Mouse (Mus musculus): ENCODE results near the gene Mical3.

Mical3 gene

DNA sequence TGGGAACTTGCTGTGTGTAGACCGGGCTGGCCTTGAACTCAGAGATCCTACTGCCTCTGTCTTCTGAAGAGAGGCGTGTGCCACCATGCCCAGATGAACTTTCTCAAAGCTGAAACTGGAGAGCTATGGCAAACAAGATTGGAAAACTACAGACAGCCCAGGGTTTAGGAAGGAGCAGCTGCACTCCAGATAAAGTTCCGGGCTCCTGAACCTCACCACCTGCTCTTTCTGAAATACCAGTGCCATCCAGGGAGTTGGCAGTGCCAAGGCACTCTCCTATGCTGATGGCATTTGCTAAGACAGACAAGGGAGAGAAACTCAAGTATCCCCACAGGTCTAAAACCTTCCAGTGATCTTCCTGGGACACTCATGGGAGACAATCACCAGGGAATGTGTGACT is 166.6 kb downstream of the Mical3 start:
- no peak for DNase-seq (ENCODE audit: low spot score in 2 of 2)

DNA sequence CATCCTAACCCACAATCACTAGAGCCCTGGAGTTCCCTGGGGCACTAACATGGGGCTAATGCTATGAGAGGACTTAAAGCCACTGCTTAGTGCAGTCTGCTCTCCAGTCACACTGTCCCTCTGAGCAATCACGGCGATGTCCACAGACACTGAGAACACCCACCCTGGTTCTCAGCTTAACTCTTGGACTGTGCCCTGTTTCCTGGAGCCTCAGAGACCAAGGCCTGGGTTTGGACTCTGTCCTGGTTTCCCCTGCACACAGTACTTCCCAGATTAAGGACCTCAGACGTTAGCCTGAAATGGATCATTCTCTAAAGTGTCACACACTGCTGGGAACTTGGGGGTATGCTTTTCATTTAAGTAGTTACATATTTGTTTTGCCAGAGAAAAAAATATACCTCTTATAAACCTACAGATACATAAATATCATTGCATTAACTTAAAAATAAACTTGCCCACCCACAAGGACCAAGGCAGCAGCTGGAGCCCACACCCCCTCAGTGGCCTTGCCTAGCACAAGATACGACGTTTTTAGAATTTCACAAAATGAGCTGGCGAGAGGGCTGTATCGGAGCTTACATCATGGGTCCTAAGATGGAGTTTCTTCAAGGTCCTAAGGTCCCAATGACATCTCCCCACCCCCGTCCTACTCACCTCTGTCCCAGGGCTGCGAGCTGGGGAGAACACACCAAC is 170.3 kb downstream of the Mical3 start:
- no peak for DNase-seq (ENCODE audit: low spot score in 2 of 2)

DNA sequence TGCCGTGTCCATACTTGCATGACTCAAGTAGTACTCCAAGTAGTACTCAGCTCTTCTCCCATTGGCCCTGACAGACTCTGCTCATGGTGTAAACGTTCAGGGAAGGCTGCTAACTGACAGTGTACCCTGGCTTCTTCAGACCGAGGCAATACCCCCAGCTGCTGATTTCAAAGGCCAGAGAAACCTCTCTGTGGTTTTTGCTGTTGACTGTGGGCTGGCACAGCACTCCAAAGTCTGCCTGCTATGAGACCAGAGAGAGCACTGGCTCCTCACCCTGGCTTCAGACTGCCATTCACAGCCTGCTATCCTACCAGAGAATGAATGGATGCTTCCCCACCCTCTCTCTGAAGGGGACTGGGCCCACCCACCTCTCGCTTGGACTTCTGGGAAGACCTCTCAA is 173.5 kb downstream of the Mical3 start:
- no peak for DNase-seq (ENCODE audit: low spot score in 2 of 2)

DNA sequence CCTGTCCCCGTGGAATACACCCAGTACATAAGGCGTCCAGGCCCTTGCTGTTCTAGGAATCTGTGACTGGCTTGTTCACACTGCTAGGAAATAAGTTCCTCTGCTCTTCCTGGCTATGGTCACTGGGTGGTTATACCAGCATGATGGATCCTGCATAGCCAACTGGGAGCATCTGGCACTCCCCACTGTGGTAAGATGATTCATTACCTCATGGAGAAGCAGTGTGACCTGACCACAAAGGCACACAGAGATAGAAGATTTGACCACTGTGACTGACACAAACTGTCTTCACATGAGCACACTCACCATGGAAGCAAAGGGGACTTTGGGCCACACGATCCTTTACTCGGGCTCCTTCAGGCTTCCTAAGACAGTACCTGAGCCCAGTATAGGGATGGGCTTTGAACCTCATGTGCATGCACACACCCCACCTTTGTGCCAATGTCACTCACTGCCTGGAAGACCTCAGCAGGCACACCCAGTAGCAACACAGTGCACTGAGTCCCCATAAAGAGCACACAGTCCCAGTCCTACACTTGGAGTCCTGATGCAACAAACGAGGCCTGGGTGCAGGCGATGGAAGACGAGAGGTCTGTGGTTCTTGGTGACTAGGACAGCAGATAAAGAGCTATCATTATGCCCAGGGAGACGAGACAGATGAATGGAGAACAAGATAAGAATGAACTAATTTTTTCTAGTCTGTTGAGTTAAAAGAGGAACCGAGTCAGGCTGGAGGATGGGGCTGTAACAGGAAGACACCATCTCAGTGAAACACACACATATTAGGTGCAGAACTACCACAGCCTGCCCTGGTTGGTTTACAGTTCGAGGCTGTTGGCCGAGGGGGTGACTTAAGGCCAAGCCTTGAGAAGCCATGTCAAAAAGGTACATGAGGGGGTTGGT is 174.3 kb downstream of the Mical3 start:
- peak; percentile 41 to 53 for DNase-seq (ENCODE audit: low spot score in 2 of 2)

DNA sequence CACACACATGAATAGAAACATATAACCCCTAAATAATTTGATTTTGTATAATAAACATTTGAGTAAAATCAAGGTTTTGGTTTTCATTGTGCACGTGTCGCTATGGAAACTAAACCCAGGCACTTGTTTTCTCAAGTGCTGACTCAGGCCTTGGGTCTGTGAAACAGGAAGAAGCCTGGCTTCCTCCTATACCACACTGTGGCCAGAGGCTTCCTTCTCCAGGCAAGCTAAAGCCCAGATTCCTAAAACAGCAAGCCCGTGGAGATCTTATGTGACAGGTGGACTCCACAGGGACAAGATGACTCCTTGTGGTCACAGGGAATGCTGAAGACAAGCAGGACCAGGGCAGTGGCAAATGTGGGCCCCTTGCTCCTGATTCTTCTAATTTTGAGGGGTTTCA is 175.6 kb downstream of the Mical3 start:
- DNase-seq (ENCODE audit: low spot score in 2 of 2) = no peak

DNA sequence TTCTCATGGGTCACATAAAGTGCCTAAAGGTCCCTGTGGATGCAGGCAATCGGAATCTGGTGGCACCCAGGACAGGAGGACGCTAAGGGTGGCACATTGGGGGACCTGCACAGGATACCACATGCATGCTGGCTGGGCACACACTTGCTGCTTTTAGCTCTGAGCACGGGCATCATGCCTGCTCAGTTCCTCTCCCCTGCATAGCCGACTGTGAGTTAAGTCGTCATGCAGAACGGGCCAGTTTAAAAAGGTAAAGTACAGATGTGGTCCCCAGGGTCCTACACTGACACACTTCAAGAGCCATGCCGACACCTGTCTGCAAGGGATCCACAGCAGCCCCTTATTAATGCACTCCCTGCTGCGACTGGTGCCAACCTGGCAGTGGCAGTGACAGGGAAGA is 176.6 kb downstream of the Mical3 start:
- DNase-seq (ENCODE audit: low spot score in 2 of 2) = no peak

DNA sequence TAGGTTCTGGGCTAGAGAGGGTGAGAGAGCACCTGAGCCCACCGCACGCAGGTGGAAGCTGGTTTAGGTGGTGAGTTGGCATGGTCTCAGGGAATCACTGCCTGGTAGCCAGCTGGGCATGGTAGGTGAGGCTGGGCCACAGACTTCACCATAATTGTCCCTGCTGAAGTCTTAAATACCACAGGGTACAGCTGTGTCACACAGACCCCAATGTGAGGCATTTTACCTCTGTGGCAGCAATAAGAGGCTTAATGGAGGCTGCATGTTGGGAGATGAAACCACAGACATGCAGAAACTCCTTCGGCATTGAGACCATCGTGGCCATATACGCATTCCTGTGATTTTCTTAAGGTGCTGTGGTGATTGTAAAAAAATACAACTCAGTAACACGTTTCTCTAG is 178.3 kb downstream of the Mical3 start:
- DNase-seq (ENCODE audit: low spot score in 2 of 2) = no peak

DNA sequence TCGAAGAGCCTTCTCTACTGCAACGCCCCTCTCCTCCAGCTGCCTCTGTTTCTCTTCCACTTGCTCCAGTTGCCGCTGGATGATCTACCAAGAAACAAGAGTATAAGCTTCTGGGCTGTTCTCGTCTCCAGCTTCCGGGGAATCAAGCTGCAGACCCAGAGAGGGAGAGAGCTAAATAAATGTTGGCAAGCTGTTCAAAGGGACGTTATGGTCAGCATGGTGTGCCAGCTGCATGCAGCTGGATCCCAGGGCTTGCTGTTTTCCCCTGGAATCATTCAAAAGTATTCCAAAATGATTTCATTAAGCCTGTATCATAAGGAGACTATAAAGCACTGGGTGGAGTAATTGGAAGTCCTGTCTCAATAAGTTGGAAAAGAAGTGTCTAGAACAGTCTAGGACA is 179.5 kb downstream of the Mical3 start:
- no peak for DNase-seq (ENCODE audit: low spot score in 2 of 2)

DNA sequence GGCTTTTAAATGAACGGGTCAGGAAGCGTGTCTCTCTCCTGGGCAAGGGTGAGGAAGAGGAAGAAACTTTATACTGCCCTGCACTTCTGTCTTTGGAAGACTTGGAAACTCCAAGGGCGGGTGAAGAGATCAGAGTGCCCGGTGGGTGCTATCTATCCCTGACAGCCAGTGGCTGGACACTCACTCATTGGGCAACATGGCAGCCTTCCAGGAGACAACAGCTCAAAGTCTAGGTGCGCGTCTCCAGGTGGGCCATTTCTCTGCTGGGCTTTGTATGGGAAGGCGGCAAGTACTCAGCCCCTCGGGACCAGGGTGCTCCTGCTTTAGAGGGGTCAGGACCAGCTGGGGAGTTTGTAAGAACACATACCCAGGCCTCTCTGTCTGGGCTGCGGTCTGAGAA is 185.3 kb downstream of the Mical3 start:
- no peak for DNase-seq (ENCODE audit: low spot score in 2 of 2)

DNA sequence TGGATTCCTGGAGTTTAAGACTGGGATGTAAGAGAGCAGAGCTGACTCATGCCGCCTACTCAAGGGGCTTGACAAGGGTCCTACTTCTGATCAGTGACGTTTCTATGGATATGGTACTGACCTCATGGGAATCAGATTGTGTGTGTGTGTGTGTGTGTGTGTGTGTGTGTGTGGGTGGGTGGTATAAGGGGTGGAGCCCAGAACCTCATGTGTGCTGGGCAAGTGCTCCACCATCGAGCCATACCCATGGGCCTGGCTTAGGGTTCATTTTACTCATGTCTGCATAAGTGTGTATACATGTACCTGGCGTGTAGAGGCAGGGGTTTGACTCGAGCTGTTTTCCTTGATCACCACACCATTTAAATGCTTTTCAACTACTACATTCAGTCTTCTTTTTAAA is 186.8 kb downstream of the Mical3 start:
- no peak for DNase-seq (ENCODE audit: low spot score in 2 of 2)

DNA sequence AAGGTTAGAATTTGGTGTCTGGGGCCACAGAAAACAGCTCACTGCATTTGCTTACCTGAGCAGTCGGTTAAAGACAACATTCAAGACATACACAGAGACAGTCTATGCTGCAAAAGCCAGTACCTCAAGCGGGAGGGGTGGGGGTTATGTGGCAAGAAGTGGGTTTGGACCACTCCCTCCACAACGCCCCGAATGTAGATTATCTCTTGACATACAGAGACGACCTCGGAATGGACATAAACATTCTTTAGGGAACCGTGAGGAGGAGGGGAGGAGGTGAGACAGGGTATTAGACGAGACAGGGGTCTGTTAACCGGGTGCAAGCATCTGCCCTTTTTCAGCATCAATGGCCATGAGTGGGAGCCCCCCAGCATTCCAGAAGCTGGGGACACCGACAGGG is 187.2 kb downstream of the Mical3 start:
- DNase-seq (ENCODE audit: low spot score in 2 of 2) = no peak

DNA sequence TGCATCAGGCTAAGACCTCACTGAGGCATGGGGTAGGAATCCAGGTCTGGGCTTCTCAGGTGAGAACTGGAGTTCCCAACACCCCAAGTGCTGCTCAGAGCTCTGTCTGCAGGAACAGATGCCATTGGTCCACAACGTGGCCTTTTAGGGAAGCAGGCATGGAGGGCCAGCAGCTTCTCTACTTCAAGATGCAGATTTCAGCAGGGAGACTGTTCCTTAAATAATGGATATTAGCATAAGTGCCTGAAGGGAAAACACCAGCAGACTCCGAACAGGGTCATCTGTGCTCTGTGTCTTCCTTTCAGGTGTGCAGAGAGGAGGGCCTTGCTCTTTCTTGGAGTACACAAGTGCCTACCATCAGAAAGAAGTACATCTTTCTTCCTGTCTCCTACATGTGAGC is 187.7 kb downstream of the Mical3 start:
- DNase-seq (ENCODE audit: low spot score in 2 of 2) = no peak

DNA sequence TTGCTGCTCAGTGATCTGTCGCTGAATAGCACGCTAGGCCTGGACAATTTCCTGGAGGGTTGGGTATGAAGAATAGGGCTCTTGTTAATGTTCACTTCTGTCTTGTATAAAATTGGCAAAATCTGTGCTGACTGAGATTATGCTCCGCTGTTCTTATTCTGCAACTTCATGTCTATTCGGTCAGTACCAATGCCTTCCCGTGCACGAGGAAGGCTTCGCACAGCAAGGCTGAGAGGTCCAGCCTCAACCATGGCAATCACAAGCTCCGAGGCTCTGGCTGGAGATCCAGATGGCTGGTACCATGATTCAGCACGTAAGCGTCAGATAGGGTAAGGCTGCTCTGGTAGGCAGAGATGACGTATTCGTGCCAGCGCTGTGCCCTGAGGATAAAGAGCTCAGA is 189.2 kb downstream of the Mical3 start:
- DNase-seq (ENCODE audit: low spot score in 2 of 2) = no peak

DNA sequence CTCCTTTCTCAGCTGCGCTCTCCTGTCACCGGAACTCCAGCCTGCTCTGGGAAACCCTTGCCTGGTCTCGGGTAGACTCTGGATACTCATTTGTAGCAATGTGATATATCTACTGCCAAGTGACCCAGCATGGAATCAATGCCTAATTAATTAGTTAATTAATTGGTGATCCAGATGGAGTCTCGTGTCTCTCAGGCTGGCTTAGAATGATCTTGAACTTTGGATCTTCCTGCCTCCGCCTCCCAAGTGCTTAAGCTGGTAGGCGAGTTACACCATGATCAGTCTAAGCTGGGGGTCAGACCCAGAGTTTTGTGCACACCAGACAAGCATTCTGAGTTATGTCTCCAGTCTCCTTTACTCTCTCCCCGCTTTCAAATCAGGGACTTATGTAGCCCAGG is 189.7 kb downstream of the Mical3 start:
- no peak for DNase-seq (ENCODE audit: low spot score in 2 of 2)

DNA sequence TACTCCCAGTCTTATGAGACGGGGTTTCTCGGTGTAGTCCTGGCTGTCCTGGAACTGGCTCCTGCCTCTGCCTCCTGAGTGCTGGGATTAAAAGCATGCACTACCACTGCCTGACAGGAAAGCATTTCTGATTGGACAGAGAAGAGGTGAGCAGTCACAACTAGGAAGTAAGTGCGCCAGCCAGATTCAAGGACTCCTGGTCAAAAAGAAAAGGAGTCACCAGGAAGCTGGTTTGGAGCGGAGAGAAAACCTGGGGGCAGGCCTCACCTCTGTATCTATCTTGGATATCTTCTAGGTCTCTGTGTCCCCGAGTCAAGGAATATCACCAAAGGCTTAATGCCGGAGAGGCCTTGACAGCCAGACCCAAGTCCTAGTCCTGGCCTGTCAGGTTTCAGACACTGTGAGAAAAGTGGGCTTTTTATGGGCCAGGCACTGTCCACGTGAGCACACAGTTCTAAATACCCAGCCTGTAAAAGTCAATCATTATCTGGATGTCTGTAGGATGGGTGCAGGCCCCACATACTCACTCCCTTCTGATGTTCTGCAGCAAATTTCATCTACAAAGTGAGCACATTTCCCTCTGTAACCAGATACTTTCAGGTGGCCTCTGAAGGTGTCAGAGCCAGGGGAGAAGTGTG is 190.2 kb downstream of the Mical3 start:
- DNase-seq (ENCODE audit: low spot score in 2 of 2) = no peak

DNA sequence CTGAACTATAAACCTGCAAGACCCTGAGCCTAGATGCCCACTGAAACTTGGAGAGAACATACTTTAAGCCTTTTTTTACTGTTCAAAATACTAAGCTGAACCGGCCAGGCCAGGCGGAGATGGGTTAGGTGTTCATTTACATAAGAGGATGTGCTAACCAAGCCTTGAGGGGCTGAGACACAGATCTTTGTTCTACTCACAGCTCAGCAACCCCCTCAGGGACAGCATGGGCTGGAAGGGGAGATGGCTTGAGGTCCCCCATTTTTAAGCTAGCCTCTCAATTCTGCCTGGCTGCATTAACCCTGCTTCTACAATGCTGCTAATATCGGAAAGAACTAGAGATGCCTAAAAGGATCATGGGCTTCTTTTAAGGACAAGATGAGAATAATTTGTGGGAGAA is 191.0 kb downstream of the Mical3 start:
- no peak for DNase-seq (ENCODE audit: low spot score in 2 of 2)

DNA sequence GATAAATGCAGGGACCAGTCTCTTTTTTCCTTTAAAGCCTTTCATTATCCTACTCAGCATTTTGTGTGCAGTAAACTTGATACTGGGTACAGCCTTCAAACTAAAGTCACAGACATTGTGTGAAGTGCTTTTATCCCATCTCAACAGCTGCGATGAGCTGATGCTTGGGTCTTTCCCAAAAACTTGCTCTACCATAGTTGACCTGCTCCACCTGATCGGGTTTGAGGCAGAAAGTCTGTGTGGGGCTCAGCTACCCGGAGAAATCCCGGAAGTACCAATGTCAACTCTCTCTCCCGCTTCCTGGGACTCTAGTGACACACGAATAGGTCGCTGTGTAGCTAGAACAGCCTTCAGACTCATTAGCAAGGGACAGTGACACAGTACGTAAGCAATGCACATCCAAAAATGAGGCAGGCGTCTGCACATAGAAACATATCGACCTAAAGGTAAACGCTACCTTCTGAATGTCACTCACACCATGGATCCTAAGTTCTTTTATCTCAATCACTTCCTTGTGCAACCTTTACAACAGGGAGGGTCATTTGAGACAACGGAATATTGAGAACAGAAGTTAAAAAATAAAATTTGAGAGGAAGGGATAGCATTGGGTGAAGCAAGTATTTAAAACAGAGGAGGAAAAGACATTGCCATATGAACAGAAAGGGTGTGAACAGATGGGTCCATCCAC is 191.9 kb downstream of the Mical3 start:
- no peak for DNase-seq (ENCODE audit: low spot score in 2 of 2)

DNA sequence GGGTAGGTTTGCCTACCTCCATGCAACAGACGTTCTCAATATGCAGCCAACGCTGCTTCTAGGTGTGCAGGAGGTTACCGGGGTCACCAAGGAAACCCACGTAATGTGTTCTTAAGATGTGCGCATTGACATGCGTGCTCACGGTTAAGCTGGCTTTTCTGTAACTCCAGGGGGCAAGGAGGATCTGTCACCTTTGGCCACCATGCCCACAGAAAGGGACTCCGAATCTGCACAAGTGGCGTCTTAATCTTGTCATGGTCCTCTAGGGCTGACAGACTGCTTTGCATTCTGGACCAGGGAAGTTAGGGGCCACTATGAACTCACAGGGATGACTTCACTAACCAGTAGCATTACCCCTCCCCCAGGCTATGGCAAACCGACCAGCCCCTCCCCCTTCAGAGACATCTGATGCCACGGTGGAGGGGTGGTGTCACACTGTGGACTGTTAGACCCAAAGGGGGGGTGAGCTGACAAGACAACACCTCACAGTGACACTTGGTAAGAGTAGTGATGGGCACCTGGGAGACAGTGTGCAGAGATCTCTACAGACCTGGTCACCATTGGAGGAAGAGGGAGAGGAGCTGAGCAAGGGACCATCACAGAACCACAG is 192.7 kb downstream of the Mical3 start:
- no peak for DNase-seq (ENCODE audit: low spot score in 2 of 2)

DNA sequence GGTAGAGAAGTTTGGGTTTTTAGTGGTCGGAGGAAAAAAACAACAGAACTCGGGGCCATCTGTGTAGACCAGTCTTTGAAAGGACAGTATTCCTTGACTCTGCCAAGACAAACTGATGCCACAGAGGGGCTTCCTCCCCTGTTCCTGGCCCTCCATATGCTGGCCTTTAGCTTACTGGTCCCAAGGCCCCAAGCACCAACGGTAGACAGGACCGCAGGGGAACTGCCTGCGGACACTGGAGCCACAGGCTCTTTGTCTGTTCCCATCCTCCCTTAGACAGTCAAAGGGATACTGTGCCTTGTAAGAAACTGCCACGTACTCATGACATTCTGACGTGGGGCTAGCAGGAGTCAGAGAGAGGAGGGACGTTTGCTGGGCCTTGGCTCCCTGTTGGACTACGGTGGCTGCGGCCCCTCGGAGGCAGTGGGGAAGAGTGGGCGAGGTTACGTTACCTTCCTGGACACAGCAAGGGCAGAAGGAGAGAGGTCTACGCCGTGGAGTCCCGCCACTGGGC is 193.6 kb downstream of the Mical3 start:
- DNase-seq (ENCODE audit: low spot score in 2 of 2) = no peak

DNA sequence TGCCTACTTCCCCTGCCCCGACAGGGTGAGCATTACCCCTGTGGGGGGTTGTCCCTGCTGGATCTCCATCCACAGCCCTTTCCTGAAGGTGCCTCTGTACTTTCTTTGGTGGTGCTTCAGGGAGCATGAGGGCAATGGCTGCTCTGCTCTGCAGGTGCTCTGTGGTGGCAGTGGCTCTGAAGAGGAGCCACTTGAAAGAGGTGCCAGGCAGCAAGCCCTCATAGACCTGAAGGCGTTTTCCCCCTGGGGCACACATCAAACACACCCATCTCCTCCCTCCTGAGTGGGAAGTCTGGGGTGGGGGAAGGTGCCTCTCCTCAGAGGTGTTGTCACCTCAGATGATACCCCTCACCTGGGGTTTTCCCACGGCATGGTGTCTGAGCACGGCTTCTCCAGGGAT is 196.6 kb downstream of the Mical3 start:
- no peak for DNase-seq (ENCODE audit: low spot score in 2 of 2)

DNA sequence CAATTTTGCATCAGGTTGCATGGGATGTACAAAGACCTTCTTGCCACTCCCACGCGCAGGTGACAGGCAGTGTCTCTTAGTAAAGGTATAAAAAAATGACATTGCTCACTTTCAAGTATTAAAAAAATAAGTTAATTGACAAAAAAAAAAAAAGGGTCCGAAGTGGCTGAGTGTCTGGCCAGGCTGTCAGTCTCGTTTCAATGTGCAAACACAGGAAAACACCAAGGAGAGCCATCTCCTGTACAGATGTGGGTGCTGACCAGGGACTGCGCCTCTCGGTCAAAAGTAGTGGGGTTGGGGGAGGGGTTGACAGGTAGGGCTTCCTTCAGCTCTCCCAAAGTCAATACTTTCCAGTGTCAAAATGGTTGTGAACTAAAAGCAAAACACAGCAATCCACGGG is 197.1 kb downstream of the Mical3 start:
- DNase-seq (ENCODE audit: low spot score in 2 of 2) = no peak

DNA sequence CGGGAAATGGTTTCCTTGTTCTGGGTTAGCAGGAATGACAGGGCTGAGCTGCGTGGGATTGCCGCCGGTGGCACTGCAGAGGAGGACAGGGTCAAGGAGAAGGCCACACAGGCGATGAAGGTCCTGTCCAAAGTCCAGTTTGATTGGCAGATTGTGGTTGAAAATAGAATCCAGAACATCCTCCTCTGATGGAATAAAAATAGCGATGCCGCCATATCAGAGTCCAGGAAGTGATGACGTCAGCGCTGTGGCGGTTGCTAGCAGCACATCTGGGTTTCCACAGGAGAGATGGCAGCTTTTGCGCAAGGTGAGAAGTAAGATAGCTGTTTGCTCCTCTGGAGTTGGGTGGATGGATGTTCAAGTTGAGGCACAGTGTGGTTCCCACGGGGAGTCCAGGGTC is 198.2 kb downstream of the Mical3 start:
- DNase-seq (ENCODE audit: low spot score in 2 of 2) = peak in 1 of 2 experiments; percentile 48

Measured in spleen, postnatal 10 days (tissue).